Mouse (Mus musculus): ENCODE measurements around the gene Jaml.

The Jaml gene

DNA sequence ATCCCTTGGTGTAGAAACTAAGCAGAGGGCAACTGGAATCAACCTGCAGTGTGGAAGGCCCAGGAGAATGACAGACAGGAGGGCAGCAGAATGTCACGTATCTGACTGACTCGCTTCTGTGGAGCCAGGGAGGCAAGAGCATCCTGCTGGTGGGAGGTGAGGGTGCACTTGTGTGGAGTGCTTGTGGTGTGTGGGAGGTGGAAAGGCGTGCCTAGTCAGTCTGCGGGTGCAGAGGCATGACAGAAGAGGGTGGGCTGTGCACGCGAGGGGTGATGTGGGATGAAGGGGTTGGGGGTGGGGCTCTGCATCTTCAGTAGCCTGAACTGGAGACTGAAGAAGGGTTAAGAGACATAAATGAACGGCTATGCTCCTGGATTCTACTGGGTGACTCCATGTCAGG, 74.4 kb downstream of the Jaml start:
- in situ Hi-C loops (cut with MboI; ENCODE audit: unreplicated experiment in 2 of 2), result no loop called here
